Mouse (Mus musculus) megakaryocyte, adult 5-6 weeks (primary cell): ENCODE measurements around the gene Fancc. TPM values are rescaled to one million over a fixed set of nuclear protein-coding genes. Genes with fewer than 3 reads are reported as not detected.
"Not testable (repeated sequence)": the region's sequence is repeated elsewhere in the genome, so short reads cannot be mapped to it uniquely, and the experiment has no call there.

ENCODE experiments used
- ATAC-seq: 2 replicates; pipeline ENCODE4 v1.8.0; 2016; ENCODE audit warnings: mild to moderate bottlenecking, inconsistent platforms; ENCODE audit not compliant: poor library complexity, severe bottlenecking
- total RNA-seq, 2 experiments: library from RNA; stranded (forward) in 1 of 2; stranded (reverse) in 1 of 2; fragments of 153-499, 151-499 nt in 1 of 2; fragments of 221-1000, 200-1000 nt in 1 of 2; gene quantifications; 2 replicates each; pipeline versions ENCODE4 v1.2.3 to v1.2.4; 2015 to 2017

Gene Fancc
- total RNA-seq, 2 experiments from 2014 or later, result 6.5 to 9.6 TPM

DNA sequence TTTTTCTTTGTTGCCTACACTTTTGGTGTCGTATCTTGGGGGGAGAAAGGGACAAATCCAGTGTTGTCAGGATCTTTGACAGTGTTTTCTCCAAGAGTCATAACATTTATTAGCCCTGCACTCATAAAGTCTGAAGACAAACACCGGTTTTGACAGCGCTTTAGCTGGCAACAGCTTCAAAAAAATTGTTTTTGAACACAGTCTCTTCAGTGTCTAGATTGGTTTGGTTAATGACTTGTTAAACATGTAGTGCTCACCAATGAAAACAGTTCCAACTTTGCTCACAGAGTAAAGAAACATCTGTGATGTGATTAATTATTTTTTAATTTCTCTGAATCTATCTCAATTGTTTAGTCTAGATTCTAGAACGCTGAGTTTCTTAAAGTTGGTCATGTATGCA, 137.7 kb downstream of the Fancc start:
- ATAC-seq, result no peak

DNA sequence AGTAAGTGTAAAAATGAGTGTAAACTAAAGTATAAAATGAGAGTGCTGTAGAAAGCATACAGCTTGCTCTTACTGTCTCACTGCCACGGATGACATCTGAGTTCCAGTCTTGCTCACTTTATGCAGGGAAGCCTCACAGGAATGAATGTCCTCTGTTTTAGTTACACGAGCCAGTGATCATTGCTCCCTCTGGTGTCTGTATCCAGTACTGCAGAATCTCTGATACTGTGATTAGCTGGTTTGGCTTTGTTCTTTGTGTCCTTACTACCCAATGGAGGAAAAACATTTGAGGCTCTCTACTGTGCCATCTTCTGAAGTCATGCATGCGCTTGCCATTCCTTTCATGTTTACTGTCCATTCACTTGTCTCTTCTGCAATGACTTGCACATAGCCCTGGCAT, 140.5 kb downstream of the Fancc start:
- ATAC-seq, result peak; percentile 67

DNA sequence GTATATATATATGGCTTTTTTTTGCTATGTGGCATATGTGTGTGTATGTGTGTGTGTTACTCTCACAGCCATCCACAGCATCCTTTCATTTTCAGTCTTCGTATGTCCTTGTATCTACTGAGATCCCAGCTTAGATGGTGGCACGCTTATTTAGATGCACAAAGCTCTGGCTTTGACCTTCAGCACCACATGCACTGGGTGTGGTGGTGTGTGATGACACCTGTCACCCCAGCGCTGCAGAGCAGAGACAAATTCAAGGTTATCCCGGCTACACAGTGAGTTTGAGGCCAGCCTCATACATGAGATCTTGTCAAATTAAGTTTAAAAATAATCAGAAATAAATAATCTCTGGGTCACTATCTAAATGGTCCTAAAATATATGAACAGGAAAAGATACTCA, 141.0 kb downstream of the Fancc start:
- no peak for ATAC-seq

DNA sequence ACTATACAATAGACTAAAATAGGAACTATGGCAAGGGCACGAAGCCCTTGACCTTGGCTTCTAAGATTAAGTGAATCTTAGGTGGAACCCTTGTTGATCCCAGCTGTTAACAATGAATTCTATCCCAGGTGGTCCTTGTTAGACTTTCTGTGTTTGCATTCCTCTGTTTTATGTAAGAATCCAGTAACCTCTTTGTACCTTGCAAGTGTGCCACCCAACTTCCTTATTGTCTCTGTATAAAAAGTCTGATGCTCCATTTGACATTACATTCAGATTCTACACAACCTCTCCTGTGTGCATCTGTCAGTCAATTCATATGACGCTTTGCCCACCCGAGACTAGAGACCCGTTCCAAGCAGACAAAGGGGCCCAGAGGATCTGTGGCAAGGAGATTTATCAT, 143.8 kb downstream of the Fancc start:
- ATAC-seq, result not testable (repeated sequence)

DNA sequence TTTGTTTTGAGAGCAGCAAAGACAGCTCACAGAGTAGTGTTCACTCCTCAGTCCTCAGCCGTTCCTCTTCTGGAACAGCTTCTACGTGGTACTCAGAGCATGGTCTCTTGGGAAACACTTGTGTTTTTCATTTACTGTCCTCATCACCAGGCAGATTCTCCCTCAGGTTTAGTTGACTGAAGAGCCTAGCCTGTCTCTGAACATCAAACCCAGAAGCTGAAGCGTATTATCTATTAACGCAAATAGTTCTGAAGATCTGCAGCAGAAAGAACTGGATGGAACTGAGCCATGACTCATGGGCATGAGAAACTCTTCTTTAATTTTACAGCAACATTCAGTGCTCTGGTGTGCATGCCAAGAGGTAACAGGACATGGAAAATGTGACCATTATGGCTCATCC, 147.0 kb downstream of the Fancc start:
- no peak for ATAC-seq

DNA sequence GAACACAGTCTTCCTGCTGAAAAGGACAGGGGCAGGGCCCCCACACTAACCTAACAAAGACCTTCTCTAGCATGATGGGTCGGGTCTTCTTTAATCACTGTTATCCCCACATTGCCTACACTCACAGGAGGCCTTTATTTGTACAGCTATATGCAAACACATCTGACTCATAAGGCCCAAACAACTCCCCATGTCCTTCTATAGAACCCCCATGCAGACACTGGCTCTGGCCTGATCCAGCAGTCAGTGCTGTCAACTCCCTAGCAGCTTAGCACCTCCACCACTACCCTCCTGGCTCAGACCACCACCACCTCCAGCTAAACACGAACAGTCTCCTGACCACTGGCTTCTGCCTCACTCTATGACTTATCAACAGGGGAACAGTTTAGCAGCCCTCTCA, 149.4 kb downstream of the Fancc start:
- ATAC-seq, result no peak

DNA sequence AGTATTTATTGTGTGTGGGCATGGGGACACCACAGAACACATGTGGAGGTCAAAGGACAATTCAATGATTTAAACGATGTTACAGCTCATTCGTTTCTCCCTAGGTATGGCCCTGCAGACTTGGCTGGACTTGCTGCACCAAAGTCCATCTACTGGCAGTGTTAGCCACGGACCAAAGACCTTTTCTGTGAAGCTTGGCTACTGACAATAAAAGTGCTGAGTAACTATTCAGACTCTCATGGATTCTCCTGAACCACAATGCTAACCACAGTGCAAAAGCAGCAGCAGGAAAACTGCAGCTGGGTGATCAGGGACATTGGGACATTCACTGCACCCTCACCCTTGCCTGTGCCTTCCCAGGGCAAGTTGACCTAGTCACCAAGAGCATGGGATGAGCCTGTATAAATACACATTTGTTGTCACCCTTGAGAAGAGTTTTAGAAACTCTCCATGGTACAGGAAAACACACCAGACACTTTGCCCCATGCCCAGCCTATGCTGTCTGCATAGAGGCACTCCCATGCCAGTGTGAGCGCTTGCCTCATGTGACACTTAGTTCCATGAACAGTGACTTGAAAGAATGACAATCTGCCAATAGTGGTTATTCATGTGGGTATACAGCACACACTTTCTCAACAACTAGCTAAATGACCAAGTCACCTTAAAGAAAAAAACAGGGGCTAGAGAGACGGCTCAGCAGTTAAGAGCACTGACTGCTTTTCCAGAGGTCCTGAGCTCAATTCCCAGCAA, 151.4 kb downstream of the Fancc start:
- ATAC-seq, result no peak

DNA sequence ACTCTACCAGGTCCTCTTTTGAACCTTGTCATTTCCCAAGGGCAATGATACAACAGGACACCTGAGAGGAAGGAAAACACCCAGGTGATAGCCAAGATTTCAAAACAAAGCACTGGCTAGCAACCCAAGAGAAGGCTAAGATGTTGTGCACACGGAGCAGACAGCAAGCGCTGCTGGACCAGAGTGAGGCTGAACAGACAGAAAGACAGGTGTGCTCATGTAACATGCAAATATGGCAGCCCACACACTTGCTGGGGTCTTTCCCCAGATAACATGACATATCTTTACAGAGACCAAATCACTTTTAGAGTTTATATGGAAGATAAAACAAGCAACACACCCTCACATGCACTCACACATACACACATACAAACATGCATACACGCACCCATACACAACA, 152.6 kb downstream of the Fancc start:
- no peak for ATAC-seq

DNA sequence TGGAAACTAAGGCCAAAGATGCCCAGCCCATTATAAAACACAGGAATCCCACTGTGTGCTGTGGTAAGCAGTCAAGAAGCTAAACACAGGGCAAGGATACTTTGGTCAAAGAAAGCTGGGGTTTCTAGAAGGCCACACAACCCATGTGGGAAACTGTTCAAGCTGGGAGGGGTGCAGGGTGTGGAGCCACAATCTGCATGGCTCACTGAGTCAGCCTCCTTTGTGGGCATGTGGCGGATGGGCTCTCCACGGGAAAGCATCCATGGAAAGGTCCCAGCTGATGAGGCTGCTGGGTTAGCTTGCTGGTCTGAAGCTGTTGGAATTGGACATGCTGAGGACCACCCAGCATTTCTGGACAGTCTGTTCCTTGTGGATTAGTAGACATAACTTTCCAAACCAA, 154.3 kb downstream of the Fancc start:
- ATAC-seq, result no peak

DNA sequence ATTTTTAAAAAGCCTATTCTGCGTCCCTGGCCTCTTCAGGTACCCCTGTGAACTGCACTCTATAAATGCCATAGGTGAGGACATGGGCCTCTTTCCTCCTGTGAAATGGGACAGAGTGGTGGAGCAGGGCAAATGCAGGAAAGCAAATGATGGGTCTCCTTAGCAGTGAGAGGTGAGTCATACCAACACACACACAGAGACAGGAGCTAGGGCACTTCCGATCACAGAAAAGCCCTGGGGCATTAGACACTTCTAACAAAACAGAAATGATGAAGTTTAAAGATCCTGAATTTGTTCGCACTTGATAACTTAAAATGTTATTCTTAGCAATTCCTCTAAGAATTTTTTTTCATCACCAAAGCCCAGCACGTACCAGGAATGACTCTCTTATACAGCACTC, 157.1 kb downstream of the Fancc start:
- ATAC-seq, result no peak

DNA sequence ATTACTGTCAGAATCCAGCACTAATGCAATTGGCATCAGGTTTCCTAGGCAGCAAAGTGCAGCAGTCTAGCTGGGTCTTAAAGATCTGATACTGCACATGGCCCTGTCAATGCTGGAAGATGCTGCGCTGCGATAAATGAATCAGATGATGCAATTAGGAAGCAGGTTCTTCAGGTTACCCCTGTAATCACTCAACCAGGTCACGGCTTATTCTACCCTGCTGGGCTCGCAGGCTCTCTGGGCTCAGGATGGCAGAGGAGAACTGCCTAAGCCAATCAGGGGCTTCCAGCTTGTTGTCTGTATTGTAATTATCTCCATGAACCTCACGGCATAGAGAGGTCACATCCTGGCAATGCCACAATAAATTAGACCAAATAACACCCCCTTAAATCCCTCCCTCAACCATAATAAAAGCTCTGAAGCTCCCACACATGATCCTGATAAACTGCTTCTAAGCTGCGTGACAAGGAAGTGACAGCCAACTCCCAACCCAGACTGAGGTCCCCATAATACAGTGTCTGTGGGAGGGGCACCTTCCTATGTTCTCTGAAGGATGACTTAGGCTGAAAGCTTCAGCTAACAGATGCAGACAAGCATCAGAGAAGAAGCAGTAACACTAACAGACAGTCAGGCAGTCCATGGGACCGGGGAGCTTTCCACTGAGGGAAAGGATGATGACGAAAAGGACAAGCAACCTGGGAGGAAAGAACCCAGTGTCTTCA, 159.7 kb downstream of the Fancc start:
- ATAC-seq, result no peak

DNA sequence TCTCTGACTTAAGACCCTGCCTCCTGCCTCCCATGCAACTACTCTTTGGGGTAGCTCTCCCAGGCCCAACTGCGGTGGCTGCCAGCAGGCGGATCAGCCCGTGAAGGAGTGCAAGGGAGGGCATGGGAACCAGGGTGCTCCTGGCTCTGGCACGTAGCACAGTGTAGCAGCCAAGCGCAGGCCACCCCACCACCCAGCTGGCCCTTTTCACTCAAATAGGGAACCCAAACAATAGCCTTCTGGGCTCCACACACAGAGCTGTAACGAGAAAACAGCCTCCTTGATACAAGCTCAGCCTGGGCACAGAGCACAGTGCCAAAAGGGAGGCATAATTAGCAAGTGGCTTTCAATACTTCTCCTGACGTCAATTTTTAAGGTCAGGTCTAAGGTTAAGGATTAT, 160.7 kb downstream of the Fancc start:
- ATAC-seq, result no peak

DNA sequence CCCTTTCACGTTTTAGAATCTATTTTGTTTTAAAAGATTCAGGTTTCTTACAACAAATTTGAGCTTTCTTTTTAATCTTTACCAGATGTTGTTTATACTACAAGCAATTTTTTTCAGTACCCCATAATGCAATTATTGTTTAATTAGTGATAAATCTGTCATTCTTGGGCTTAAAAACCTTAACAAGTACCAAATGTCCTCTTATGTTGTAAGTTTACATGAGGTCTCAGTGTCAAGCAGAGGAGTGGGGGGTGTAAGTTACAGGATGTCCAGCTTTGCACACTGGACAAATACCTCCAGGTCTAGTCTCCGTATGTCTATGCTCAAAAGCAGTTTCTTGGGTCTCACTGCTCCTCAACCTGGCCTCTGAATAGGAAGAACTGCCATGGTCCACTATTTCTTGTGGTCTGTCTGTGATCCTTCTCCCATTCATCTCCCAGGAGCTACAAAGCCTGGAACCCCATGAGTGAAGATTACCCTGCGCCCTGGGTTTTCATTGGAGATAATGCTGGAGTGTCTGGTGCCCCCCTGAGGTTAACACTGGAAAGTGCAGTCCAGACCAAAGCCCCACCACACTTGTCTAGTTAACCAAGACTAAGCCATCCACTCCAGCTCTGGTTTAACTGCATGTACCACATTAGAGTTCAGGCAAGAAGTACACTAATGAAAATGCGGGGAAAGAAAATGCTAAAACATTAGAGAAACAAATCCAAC, 161.5 kb downstream of the Fancc start:
- ATAC-seq, result peak; percentile 61

DNA sequence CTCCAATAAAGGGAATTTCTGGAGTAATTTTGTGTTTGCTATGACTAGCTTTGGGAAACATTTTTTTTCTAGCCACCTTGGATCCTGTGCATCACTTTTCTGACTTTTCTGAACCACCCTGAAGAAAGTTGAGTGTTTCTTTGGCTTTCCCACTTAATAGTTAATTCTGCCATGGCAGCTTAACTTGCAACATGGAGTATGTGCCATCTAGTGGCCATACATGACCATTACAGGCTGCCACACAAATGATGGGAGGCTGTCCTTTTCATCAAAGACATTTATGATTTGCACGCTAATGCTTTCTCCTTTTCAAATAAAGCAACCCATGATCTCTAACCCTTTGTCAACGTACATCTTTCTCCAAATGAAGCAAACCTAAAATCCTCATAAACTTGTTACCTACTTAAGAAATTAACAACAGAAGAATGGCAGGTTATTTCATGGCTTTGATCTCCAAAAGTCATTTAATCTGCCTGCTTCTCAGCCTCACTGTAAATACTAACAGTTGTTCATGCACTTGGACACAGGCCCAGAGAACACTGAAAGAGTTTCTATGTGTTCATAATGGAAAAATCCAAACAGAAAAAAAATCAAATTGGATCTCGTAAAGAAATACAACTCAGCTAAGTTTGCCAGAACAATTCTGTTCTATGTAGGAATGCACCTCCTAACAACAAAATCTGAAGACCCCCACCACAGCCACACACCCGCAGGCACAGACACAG, 164.3 kb downstream of the Fancc start:
- peak; percentile 69 for ATAC-seq

DNA sequence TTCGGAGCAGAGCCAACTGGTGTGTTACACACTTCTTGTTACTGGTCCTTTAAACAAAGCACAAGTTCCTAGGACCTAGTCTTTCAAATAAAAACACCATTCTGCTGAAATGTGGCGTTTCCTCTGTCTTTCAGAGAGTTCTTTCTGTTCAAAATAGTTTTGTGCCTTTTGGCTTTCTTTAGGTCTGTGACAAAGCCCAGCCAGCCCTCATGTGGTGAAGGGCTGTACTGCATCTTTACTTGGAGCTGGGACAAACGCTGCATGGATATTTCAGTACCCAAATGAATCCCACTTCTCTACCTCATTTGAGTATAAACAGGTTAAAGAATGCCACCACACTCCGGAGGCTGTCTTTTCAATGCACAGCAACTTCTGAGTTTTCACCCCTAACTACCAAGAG, 165.7 kb downstream of the Fancc start:
- ATAC-seq, result no peak

DNA sequence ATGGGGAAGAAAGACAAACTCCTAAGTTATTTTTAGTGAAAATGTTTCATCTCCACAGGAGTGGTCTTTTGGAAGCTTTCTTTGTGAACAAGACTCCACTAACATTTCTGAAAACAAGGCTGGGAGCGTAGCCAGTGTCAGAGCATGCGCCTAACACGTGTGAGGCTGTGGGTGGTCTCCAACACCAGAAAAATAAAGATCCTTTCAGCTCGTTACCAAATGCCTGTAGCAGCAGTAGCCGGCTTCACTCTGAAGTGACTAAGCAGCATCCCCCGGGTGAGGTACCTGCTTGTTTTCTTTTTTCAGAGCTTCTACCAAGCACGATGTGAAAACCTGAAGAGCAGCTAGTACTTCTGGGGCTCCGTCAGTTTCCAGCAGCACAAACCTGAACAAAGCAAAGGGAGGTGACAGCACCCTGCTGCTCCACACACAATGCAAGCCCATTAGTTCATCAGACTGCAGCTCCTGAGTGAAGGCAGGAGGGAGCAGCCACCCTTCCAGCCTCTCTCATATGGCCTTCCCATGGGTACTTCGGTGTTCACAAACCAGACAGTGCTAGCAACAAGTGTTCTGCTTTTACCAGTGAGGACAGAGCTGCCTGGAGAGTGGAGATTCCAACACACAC, 166.7 kb downstream of the Fancc start:
- no peak for ATAC-seq

DNA sequence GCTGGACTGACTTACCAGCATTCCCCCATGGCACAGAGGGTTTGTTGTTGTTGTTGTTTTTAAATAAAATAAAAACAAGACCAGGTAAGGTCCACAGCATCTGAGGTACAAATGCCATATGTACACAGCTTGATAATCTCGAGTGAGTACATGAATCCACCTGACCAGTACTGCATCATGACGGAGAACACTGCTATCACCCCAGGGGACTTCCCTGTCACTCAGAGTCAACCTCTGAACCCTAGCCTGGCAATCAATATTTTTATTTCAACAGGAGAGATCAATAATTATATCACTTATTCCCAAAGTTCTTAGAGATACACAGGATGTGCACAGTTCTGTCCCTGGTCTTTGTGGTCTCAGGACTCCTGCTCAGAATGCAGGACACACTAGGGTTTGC, 171.1 kb downstream of the Fancc start:
- no peak for ATAC-seq

DNA sequence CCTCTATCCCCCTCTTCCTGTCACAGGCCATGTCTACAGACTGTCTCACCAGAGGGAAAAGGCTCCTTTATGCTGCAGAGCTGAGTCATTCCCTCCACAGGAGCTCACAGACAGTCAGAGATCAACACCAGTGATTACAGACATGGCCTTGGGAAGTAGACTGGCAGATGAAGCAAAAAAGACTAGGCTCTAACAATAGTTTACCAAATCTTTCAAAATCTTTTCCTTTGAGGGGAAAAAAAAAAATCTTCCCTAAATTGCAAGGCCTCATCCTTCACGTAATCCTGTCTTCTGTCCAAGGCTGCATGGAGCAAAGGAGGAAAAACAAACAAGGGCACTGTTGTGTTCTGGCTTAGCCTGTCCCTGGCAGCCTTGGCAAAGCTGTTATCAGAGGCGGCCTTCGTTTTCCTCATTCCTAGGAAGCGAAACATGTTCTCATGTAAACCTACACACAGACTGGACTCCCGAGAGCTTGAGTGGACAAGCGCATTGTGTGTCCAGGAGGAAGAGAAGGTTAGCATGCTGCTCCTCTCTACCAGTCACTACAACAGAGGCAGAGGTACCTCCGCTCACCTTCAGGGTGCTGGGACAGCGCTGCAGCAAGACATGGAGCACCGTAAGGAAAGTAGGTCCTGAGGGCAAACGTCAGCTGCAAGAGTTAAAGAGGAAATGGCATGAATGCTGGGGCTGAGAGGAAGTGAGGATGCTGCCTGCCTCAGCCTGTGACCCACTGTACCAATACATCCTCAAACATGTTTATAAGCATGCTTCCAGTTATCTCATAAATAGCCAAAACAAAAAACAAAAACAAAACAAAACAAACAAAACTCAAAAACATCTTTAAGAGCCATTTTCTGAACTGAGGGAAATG, 171.9 kb downstream of the Fancc start:
- peak; percentile 53; the same call in 1 of the 2 replicates for ATAC-seq

DNA sequence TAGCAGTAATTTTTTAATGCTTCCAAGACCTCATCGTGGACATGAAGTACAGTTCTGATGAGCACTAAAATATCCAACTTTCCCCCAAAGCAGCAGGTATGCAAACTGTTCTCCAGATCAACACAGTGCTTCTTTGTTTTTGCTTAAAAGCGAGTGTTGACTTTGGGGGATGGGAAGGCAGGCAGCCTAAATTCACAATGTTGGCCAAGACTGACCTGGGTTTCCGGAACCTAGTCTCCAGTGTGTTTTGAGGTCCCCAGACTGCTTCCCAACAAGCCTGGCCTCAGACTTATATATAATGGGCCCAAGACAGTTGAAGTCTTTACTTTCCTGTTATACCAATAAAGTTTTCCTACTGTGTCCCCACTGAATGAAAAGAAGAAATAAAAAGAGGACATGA, 172.8 kb downstream of the Fancc start:
- ATAC-seq, result no peak
